12 mouse cellular contexts compared by ENCODE assay signal in the genomic region with DNA sequence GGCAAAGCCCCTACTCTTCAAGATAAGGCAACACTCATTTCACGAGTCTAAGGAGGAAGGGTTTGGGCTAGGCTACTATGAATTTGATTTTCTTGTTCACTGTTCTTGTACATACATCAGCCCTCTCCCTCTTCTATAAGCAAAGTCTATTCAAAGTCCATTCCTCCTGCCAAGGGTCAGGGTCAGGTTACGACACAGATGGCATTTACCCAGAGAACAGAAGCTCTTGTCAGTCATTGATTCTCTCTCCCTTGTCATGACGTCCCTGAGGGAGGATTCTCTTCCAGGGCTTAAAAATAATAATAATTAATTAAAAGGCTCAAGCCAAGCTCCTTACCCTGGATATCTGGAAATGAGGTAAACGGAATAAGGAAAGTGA.
DNase-seq lines count a peak whose midpoint lies in the region; ATAC-seq lines count a peak whose summit lies in the region.
"Had no signal": no experiment of that assay in that cellular context is flagged by ENCODE, and none has a peak within 500 bp of the region (broad histone marks: within the 10 kb centered on the region; RNA-seq: fewer than 3 reads in every experiment).

No protein-coding gene starts in this region.

- no peak overlapping the region for H3K4me3 ChIP-seq in heart, embryonic 14.5 days (ENCODE audit: control insufficient read depth in 1 of 2, insufficient read depth in 1 of 2, low read depth in 1 of 2, low read length in 2 of 2)
- no peak overlapping the region for H3K4me3 ChIP-seq in lung, embryonic 15.5 days
- no peak overlapping the region for H3K4me3 ChIP-seq in heart, embryonic 16.5 days (ENCODE audit: low read length)
- H3K4me3 ChIP-seq in stomach, embryonic 15.5 days (replicated peaks) = no peak overlapping the region
- H3K4me3 ChIP-seq: embryonic facial prominence, embryonic 13.5 days; left cerebral cortex, adult 2 months had no signal

- ATAC-seq in heart, embryonic 14.5 days (ENCODE audit: insufficient number of reproducible peaks, insufficient read depth, low FRiP score, low read depth) = no peak
- ATAC-seq in lung, embryonic 15.5 days (ENCODE audit: borderline replicate concordance, extremely low read depth, low FRiP score, low TSS enrichment) = no peak; the same call in 1 of the 2 replicates
- ATAC-seq in heart, embryonic 16.5 days (replicated peaks; ENCODE audit: extremely low read depth, insufficient read depth, low FRiP score) = peak; percentile 21; the same call in 1 of the 2 replicates
- peak; percentile 29; the same call in 1 of the 2 replicates for ATAC-seq in stomach, embryonic 15.5 days (ENCODE audit: insufficient read depth, low FRiP score, low read depth)
- ATAC-seq: CD4-positive, CD25-positive, alpha-beta regulatory T cell, adult 4 months had no signal

- peak overlapping the region; percentile 39 for H3K4me2 ChIP-seq in heart, embryonic 14.5 days (ENCODE audit: low read length)
- H3K4me2 ChIP-seq in lung, embryonic 15.5 days = 0 out of 2 replicates have a peak overlapping the region, but pooled peaks have one; percentile 14
- H3K4me2 ChIP-seq in heart, embryonic 16.5 days (ENCODE audit: low read depth, low read length) = peak overlapping the region; percentile 36
- peak overlapping the region; percentile 1; the same call in 1 of the 2 replicates for H3K4me2 ChIP-seq in stomach, embryonic 15.5 days
- H3K4me2 ChIP-seq: embryonic facial prominence, embryonic 13.5 days had no signal

- no peaks in the 10 kb centered on the region for H3K27me3 ChIP-seq in heart, embryonic 14.5 days (ENCODE audit: control insufficient read depth, insufficient read depth, low read length)
- no peaks in the 10 kb centered on the region for H3K27me3 ChIP-seq in lung, embryonic 15.5 days
- no peaks in the 10 kb centered on the region for H3K27me3 ChIP-seq in heart, embryonic 16.5 days (ENCODE audit: control insufficient read depth, insufficient read depth, low read length)
- H3K27me3 ChIP-seq in stomach, embryonic 15.5 days (replicated peaks) = no peaks in the 10 kb centered on the region
- H3K27me3 ChIP-seq: embryonic facial prominence, embryonic 13.5 days had no signal

- peak overlapping the region; percentile 11 to 82; a peak in 3 of 4 replicates for H3K27ac ChIP-seq in heart, embryonic 14.5 days (replicated peaks in 1 of 2; ENCODE audit: control insufficient read depth in 1 of 2, insufficient read depth in 1 of 2, low read depth in 2 of 2, low read length in 2 of 2)
- no peak overlapping the region; the same call in 1 of the 2 replicates for H3K27ac ChIP-seq in lung, embryonic 15.5 days
- peak overlapping the region; percentile 66 for H3K27ac ChIP-seq in heart, embryonic 16.5 days (ENCODE audit: low read length)
- H3K27ac ChIP-seq in stomach, embryonic 15.5 days = peak overlapping the region; percentile 77
- H3K27ac ChIP-seq: embryonic facial prominence, embryonic 13.5 days; kidney, postnatal 0 days; left cerebral cortex, adult 2 months had no signal

- H3K9ac ChIP-seq in heart, embryonic 14.5 days (ENCODE audit: low read length) = no peak overlapping the region
- no peak overlapping the region for H3K9ac ChIP-seq in lung, embryonic 15.5 days
- no peak overlapping the region for H3K9ac ChIP-seq in heart, embryonic 16.5 days (ENCODE audit: low read length)
- H3K9ac ChIP-seq in stomach, embryonic 15.5 days = no peak overlapping the region
- H3K9ac ChIP-seq: embryonic facial prominence, embryonic 13.5 days had no signal

- peaks cover 6 to 14% of the 10 kb centered on the region in 2 experiments for H3K4me1 ChIP-seq in heart, embryonic 14.5 days (ENCODE audit: control insufficient read depth in 2 of 2, insufficient read depth in 2 of 2, low read length in 2 of 2)
- peaks cover 13% of the 10 kb centered on the region; the same call in 1 of the 2 replicates for H3K4me1 ChIP-seq in lung, embryonic 15.5 days
- peaks cover 12% of the 10 kb centered on the region; the same call in 1 of the 2 replicates for H3K4me1 ChIP-seq in heart, embryonic 16.5 days (ENCODE audit: control insufficient read depth, insufficient read depth, low read length)
- peaks cover 12% of the 10 kb centered on the region; the same call in 1 of the 2 replicates for H3K4me1 ChIP-seq in stomach, embryonic 15.5 days

- 30% methylated on average over 4 of the region's 4 CpGs for WGBS in heart, embryonic 14.5 days
- 24% methylated on average over 4 of the region's 4 CpGs for WGBS in lung, embryonic 15.5 days
- 40% methylated on average over 4 of the region's 4 CpGs for WGBS in heart, embryonic 16.5 days
- 30% methylated on average over 4 of the region's 4 CpGs for WGBS in stomach, embryonic 15.5 days

- DNase-seq in heart, adult 8-10 months (ENCODE audit: low spot score) = no peak
- DNase-seq in lung, postnatal 4 days = no peak
- no peak for DNase-seq in thymus, postnatal 0 days (ENCODE audit: low spot score)
- DNase-seq in gastrocnemius, postnatal 14 days = no peak

- H3K9me3 ChIP-seq in heart, embryonic 14.5 days (ENCODE audit: control insufficient read depth, low read length) = no peaks in the 10 kb centered on the region
- no peaks in the 10 kb centered on the region for H3K9me3 ChIP-seq in lung, embryonic 15.5 days
- 0 out of 2 replicates have a peak, but pooled peaks cover 2% of the 10 kb centered on the region for H3K9me3 ChIP-seq in heart, embryonic 16.5 days (replicated peaks; ENCODE audit: control insufficient read depth, low read length)
- no peaks in the 10 kb centered on the region for H3K9me3 ChIP-seq in stomach, embryonic 15.5 days
- H3K9me3 ChIP-seq: embryonic facial prominence, embryonic 13.5 days had no signal

- intact Hi-C loops in gastrocnemius, postnatal 14 days (cut with DNase I; ENCODE audit: low total_unique reads) = no loop called here

- no peaks in the 10 kb centered on the region for H3K36me3 ChIP-seq in heart, embryonic 14.5 days (ENCODE audit: control insufficient read depth, insufficient read depth, low read length)
- H3K36me3 ChIP-seq in lung, embryonic 15.5 days = no peaks in the 10 kb centered on the region
- H3K36me3 ChIP-seq in heart, embryonic 16.5 days (ENCODE audit: control insufficient read depth, insufficient read depth) = no peaks in the 10 kb centered on the region
- H3K36me3 ChIP-seq in stomach, embryonic 15.5 days = no peaks in the 10 kb centered on the region
- H3K36me3 ChIP-seq: embryonic facial prominence, embryonic 13.5 days had no signal

Comparison
In these comparisons a context has a peak if more than half of its experiments do, and no peak if none do; other contexts are left out.
1. ATAC-seq: peak in heart, embryonic 16.5 days (single experiment) and stomach, embryonic 15.5 days (single experiment); none in heart, embryonic 14.5 days (single experiment) and lung, embryonic 15.5 days (single experiment).
2. Peak in every context shown above with its lines, with median percentiles within 50 percentile points of each other: H3K4me2 ChIP-seq.